Mouse (Mus musculus) MEL (cell line): ENCODE measurements around the gene Sept9. TPM values are rescaled to one million over a fixed set of nuclear protein-coding genes. Genes with fewer than 3 reads are reported as not detected.

Experiments used
- DNase-seq: peaks from one replicate; pipeline ENCODE4 v3.0.0; 2011; ENCODE audit warnings: low read depth, low spot score
- H3K27ac ChIP-seq: 2 replicates; pipeline ENCODE4 v1.5.1; 2012; ENCODE audit warnings: low read depth, mild to moderate bottlenecking, control low read depth, low read length, moderate library complexity; ENCODE audit not compliant: control insufficient read depth
- H3K27me3 ChIP-seq, 2 experiments: fragments of 150-350 bp in 1 of 2; sonication (generic) in 1 of 2; 2 replicates each; pipeline ENCODE4 v1.6.1; 2012; ENCODE audit warnings: low read length in 2 of 2, mild to moderate bottlenecking in 2 of 2, improper control_type of control experiment in 1 of 2, moderate library complexity in 1 of 2; ENCODE audit not compliant: insufficient read depth in 2 of 2, control insufficient read depth in 1 of 2
- H3K36me3 ChIP-seq, 2 experiments: 2 replicates each; pipeline ENCODE4 v1.6.1; 2012 to 2014; ENCODE audit warnings: low read length in 2 of 2, improper control_type of control experiment in 1 of 2, inconsistent platforms in 1 of 2, mild to moderate bottlenecking in 1 of 2; ENCODE audit not compliant: insufficient read depth in 2 of 2, control insufficient read depth in 1 of 2
- H3K4me1 ChIP-seq, 2 experiments: fragments of 150-350 bp in 1 of 2; sonication (generic) in 1 of 2; 2 replicates each; pipeline ENCODE4 v1.6.1; 2012; ENCODE audit warnings: low read length in 2 of 2, improper control_type of control experiment in 1 of 2, mild to moderate bottlenecking in 1 of 2; ENCODE audit not compliant: insufficient read depth in 2 of 2, control insufficient read depth in 1 of 2
- H3K4me3 ChIP-seq, 2 experiments: fragments of 150-350 bp in 1 of 2; sonication (generic) in 1 of 2; 2 replicates each; pipeline ENCODE4 v1.5.1; 2012; ENCODE audit warnings: low read depth in 2 of 2, low read length in 2 of 2, mild to moderate bottlenecking in 2 of 2, moderate library complexity in 2 of 2, control low read depth in 1 of 2, improper control_type of control experiment in 1 of 2; ENCODE audit not compliant: control insufficient read depth in 1 of 2, insufficient read depth in 1 of 2
- H3K79me2 ChIP-seq: 2 replicates; pipeline ENCODE4 v1.6.1; 2012; ENCODE audit warnings: mild to moderate bottlenecking, low read length, moderate library complexity; ENCODE audit not compliant: control insufficient read depth, poor library complexity, insufficient read depth
- H3K9ac ChIP-seq: 2 replicates; pipeline ENCODE4 v1.6.1; 2012; ENCODE audit warnings: low read depth, mild to moderate bottlenecking, control low read depth, low read length, moderate library complexity; ENCODE audit not compliant: control insufficient read depth, poor library complexity, severe bottlenecking
- H3K9me3 ChIP-seq: fragments of 150-350 bp; sonication (generic); replicated peaks from 2 replicates; pipeline ENCODE4 v1.6.1; 2012; ENCODE audit warnings: mild to moderate bottlenecking, low read length, improper control_type of control experiment, moderate library complexity; ENCODE audit not compliant: insufficient read depth
- CTCF ChIP-seq, 3 experiments: IDR thresholded peaks in 2 of 3; conservative IDR thresholded peaks in 1 of 3; 2 replicates each; pipeline ENCODE4 v1.5.1; 2011 to 2012; ENCODE audit warnings: low read length in 3 of 3, low read depth in 2 of 3, mild to moderate bottlenecking in 2 of 3, improper control_type of control experiment in 1 of 3, inconsistent platforms in 1 of 3, mixed read lengths in 1 of 3, moderate library complexity in 1 of 3; ENCODE audit not compliant: control insufficient read depth in 1 of 3, insufficient read depth in 1 of 3, poor library complexity in 1 of 3, severe bottlenecking in 1 of 3
- ELF1 ChIP-seq: IDR thresholded peaks from 2 replicates; pipeline ENCODE4 v1.6.1; 2014; ENCODE audit warnings: low read depth, mild to moderate bottlenecking, inconsistent platforms, low read length, improper control_type of control experiment, moderate library complexity
- EP300 ChIP-seq, 2 experiments: IDR thresholded peaks; 2 replicates each; pipeline ENCODE4 v1.6.1; 2011; ENCODE audit warnings: improper control_type of control experiment in 2 of 2, low read length in 2 of 2, low read depth in 1 of 2, mild to moderate bottlenecking in 1 of 2
- ETS1 ChIP-seq: IDR thresholded peaks from 2 replicates; pipeline ENCODE4 v1.6.1; 2012; ENCODE audit warnings: low read depth, mild to moderate bottlenecking, inconsistent platforms, low read length, improper control_type of control experiment, moderate library complexity
- GABPA ChIP-seq: IDR thresholded peaks from 2 replicates; pipeline ENCODE4 v1.6.1; 2012; ENCODE audit warnings: low read depth, mild to moderate bottlenecking, inconsistent platforms, low read length, improper control_type of control experiment, moderate library complexity
- GATA1 ChIP-seq: IDR thresholded peaks from 2 replicates; pipeline ENCODE4 v1.6.1; 2011; ENCODE audit warnings: low read depth, low read length, improper control_type of control experiment
- JUND ChIP-seq: IDR thresholded peaks from 2 replicates; pipeline ENCODE4 v1.6.1; 2011; ENCODE audit warnings: low read depth, mild to moderate bottlenecking, improper control_type of control experiment, low read length
- KAT2A ChIP-seq: conservative IDR thresholded peaks from 2 replicates; pipeline ENCODE4 v1.6.1; 2012; ENCODE audit warnings: low read depth, low read length, improper control_type of control experiment, inconsistent platforms
- MAFK ChIP-seq: IDR thresholded peaks from 2 replicates; pipeline ENCODE4 v1.6.1; 2011; ENCODE audit warnings: low read depth, mild to moderate bottlenecking, low read length, improper control_type of control experiment, borderline replicate concordance
- MAX ChIP-seq: IDR thresholded peaks from 2 replicates; pipeline ENCODE4 v1.6.1; 2011; ENCODE audit warnings: low read length, improper control_type of control experiment
- MEF2A ChIP-seq: IDR thresholded peaks from 2 replicates; pipeline ENCODE4 v1.6.1; 2014; ENCODE audit warnings: low read depth, mild to moderate bottlenecking, inconsistent platforms, low read length, improper control_type of control experiment; ENCODE audit not compliant: poor library complexity, insufficient replicate concordance, severe bottlenecking; ENCODE audit errors: extremely low read depth
- MXI1 ChIP-seq: IDR thresholded peaks from 2 replicates; pipeline ENCODE4 v1.6.1; 2011; ENCODE audit warnings: mild to moderate bottlenecking, low read depth, low read length, improper control_type of control experiment
- MYB ChIP-seq: IDR thresholded peaks from 2 replicates; pipeline ENCODE4 v1.6.1; 2011; ENCODE audit warnings: mild to moderate bottlenecking, low read depth, low read length, improper control_type of control experiment
- MYC ChIP-seq: IDR thresholded peaks from 2 replicates; pipeline ENCODE4 v1.6.1; 2011; ENCODE audit warnings: low read depth, mild to moderate bottlenecking, low read length, improper control_type of control experiment, moderate library complexity
- NRF1 ChIP-seq: IDR thresholded peaks from 2 replicates; pipeline ENCODE4 v1.6.1; 2014; ENCODE audit warnings: low read depth, mild to moderate bottlenecking, inconsistent platforms, low read length, improper control_type of control experiment, moderate library complexity; ENCODE audit not compliant: poor library complexity, insufficient read depth, severe bottlenecking
- POLR2A ChIP-seq, 2 experiments: IDR thresholded peaks; 2 replicates each; pipeline ENCODE4 v1.6.1; 2011 to 2012; ENCODE audit warnings: low read length in 2 of 2, mild to moderate bottlenecking in 2 of 2, control low read depth in 1 of 2, improper control_type of control experiment in 1 of 2, low read depth in 1 of 2, moderate library complexity in 1 of 2; ENCODE audit not compliant: control insufficient read depth in 1 of 2, insufficient read depth in 1 of 2, poor library complexity in 1 of 2
- POLR2AphosphoS2 ChIP-seq: IDR thresholded peaks from 2 replicates; pipeline ENCODE4 v1.6.1; 2011; ENCODE audit warnings: low read length, improper control_type of control experiment
- POLR2AphosphoS5 ChIP-seq: IDR thresholded peaks from 2 replicates; pipeline ENCODE4 v1.6.1; 2012; ENCODE audit warnings: low read depth, borderline replicate concordance, mild to moderate bottlenecking, inconsistent platforms, low read length, moderate library complexity, mixed read lengths
- RCOR1 ChIP-seq: IDR thresholded peaks from 2 replicates; pipeline ENCODE4 v1.6.1; 2012; ENCODE audit warnings: low read depth, mild to moderate bottlenecking, inconsistent platforms, low read length, improper control_type of control experiment
- SIN3A ChIP-seq: IDR thresholded peaks from 2 replicates; pipeline ENCODE4 v1.6.1; 2012; ENCODE audit warnings: low read length, improper control_type of control experiment, inconsistent platforms
- TAL1 ChIP-seq: IDR thresholded peaks from 2 replicates; pipeline ENCODE4 v1.6.1; 2012; ENCODE audit warnings: mild to moderate bottlenecking, inconsistent platforms, low read length, moderate library complexity, mixed read lengths
- TBP ChIP-seq: IDR thresholded peaks from 2 replicates; pipeline ENCODE4 v1.8.0; 2011; ENCODE audit warnings: low read depth, low read length, improper control_type of control experiment
- TCF12 ChIP-seq: IDR thresholded peaks from 2 replicates; pipeline ENCODE4 v1.6.1; 2014; ENCODE audit warnings: low read depth, mild to moderate bottlenecking, inconsistent platforms, low read length, improper control_type of control experiment, moderate library complexity
- USF1 ChIP-seq: IDR thresholded peaks from 2 replicates; pipeline ENCODE4 v1.6.1; 2014; ENCODE audit warnings: low read depth, mild to moderate bottlenecking, inconsistent platforms, low read length, improper control_type of control experiment, moderate library complexity
- USF2 ChIP-seq, 2 experiments: IDR thresholded peaks; 2 replicates each; pipeline ENCODE4 v1.6.1; 2011 to 2012; ENCODE audit warnings: improper control_type of control experiment in 2 of 2, low read length in 2 of 2, borderline replicate concordance in 1 of 2, inconsistent platforms in 1 of 2, low read depth in 1 of 2, mild to moderate bottlenecking in 1 of 2; ENCODE audit not compliant: insufficient read depth in 1 of 2
- ZC3H11A ChIP-seq: IDR thresholded peaks from 2 replicates; pipeline ENCODE4 v1.6.1; 2012; ENCODE audit warnings: low read depth, mild to moderate bottlenecking, inconsistent platforms, low read length, improper control_type of control experiment
- ZKSCAN1 ChIP-seq: IDR thresholded peaks from 2 replicates; pipeline ENCODE4 v1.6.1; 2012; ENCODE audit warnings: low read depth, mild to moderate bottlenecking, inconsistent platforms, low read length, improper control_type of control experiment, moderate library complexity
- ZMIZ1 ChIP-seq: IDR thresholded peaks from 2 replicates; pipeline ENCODE4 v1.6.1; 2012; ENCODE audit warnings: low read depth, mild to moderate bottlenecking, inconsistent platforms, low read length, improper control_type of control experiment, moderate library complexity
- ZNF384 ChIP-seq: IDR thresholded peaks from 2 replicates; pipeline ENCODE4 v1.6.1; 2012; ENCODE audit warnings: low read depth, mild to moderate bottlenecking, inconsistent platforms, low read length, improper control_type of control experiment
- polyA plus RNA-seq, 2 experiments: library from polyadenylated mRNA; stranded (reverse) in 1 of 2; unstranded in 1 of 2; fragments of >175 nt in 1 of 2; fragments of >200 nt in 1 of 2; gene quantifications; 2 replicates each; pipeline versions ENCODE4 v1.2.1 to v1.2.4; 2012; ENCODE audit warnings: low replicate concordance in 2 of 2, low read depth in 1 of 2; ENCODE audit not compliant: insufficient read length in 2 of 2, insufficient read depth in 1 of 2, missing spikeins in 1 of 2
- total RNA-seq: library from RNA; depleted of rRNA; stranded (reverse); fragments of 300-350 nt; gene quantifications from 2 replicates; pipeline ENCODE4 v1.2.3, GENCODE M21; 2012

Sept9 gene
- total and polyA plus RNA-seq, 3 experiments: 49.7 to 196 (median 163) TPM

DNA sequence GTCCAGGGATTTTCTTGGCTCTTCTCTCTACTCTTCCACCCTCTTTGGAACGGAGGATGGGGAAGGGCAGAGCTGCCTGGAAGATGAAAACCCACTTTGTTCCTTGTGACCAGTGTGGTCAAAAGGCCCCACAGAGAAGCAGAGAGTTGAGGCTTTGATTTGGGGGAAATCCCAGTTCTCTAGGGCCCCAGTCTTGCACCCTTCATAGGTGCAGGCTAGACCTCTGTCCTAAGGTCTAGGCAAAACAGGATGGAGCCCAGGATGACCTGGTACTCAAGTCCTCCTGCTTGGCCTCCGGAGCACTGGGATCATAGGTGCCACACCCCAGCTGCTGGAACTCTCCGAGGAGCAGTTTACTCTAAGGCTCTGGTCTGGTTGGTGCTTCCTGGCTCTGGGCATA, 157.5 kb downstream of the Sept9 start:
- Histone ChIP-seq H3K36me3 (peaks cover 0 to 7% of the 10 kb centered on the region in 2 experiments; a peak in 2 of 4 replicates), H3K4me1 (no peaks in the 10 kb centered on the region), H3K79me2 (no peaks in the 10 kb centered on the region), H3K27ac (no peak overlapping the region), H3K27me3 (no peaks in the 10 kb centered on the region), H3K9me3 (no peaks in the 10 kb centered on the region), H3K4me3 (no peak overlapping the region), H3K9ac (no peak overlapping the region)
- no peak for TF ChIP-seq MXI1
- no peak for TF ChIP-seq ZC3H11A
- no peak for TF ChIP-seq POLR2AphosphoS2
- no peak for TF ChIP-seq ZKSCAN1
- TF ChIP-seq CTCF (IDR thresholded peaks at IDR 0.05 in 2 of 3, conservative IDR thresholded peaks at IDR 0.05 in 1 of 3; ENCODE audit: control insufficient read depth in 1 of 3, insufficient read depth in 1 of 3, low read depth in 2 of 3, low read length in 3 of 3, poor library complexity in 1 of 3, severe bottlenecking in 1 of 3): no peak
- TF ChIP-seq GATA1: no peak
- TF ChIP-seq MYC: no peak
- no peak for TF ChIP-seq ELF1
- no peak for TF ChIP-seq JUND
- TF ChIP-seq MYB: no peak
- TF ChIP-seq ETS1: no peak
- TF ChIP-seq MEF2A: no peak
- no peak for TF ChIP-seq MAX
- TF ChIP-seq TCF12: no peak
- TF ChIP-seq USF2 (IDR thresholded peaks at IDR 0.05; ENCODE audit: borderline replicate concordance in 1 of 2, insufficient read depth in 1 of 2, low read depth in 1 of 2, low read length in 2 of 2): no peak
- no peak for TF ChIP-seq POLR2AphosphoS5
- DNase-seq: no peak

DNA sequence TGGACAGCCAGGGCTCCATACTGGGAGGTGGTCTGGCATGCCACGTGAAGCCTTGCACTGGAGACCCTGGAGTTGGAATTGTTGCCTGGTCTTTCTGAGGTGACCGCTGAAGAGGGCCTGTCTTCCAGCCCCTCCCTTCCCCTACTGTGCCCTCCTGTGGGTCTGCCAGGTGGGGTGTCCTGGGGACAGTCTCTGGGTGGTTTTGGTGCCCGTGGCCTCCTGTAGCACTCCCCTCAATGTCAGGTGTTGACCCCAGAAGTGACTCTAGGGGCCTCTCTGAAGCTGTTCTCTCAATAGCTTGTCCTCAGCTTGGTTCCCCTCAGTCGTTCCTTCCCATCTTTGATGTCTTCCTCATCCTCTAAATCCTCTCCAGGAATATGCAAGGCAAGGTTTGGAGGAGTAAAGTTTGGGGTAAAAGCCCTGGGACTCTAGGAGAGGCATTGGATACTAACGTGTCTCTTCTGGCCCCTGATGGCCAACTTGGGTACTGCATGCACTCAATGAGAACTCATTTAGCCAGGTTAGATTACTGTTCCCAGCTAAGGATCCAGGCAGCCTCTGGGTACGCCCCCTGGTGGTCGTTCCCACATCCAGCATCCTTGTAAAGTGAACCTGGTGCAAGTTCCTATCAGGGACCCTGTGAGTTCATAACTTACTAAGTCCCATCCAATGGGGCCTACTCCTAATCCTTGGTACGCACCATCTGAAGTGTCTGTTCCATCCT, 158.6 kb downstream of the Sept9 start:
- H3K9me3 ChIP-seq: no peaks in the 10 kb centered on the region
- no peaks in the 10 kb centered on the region for H3K79me2 ChIP-seq
- H3K27ac ChIP-seq: no peak overlapping the region
- no peak overlapping the region for H3K9ac ChIP-seq
- H3K36me3 ChIP-seq: peaks cover 0 to 1% of the 10 kb centered on the region in 2 experiments; a peak in 2 of 4 replicates
- H3K4me1 ChIP-seq: no peaks in the 10 kb centered on the region
- peak; percentile 97 for DNase-seq
- H3K4me3 ChIP-seq: no peak overlapping the region
- H3K27me3 ChIP-seq: no peaks in the 10 kb centered on the region
- TF ChIP-seq POLR2AphosphoS2 (no peak), RCOR1 (no peak), USF1 (0 out of 2 replicates have a peak, but pooled peaks have one; percentile 11), MEF2A (no peak), MXI1 (peak; percentile 40; the same call in 1 of the 2 replicates), ZC3H11A (peak; percentile 99), USF2 (IDR thresholded peaks at IDR 0.05; ENCODE audit: borderline replicate concordance in 1 of 2, insufficient read depth in 1 of 2, low read depth in 1 of 2, low read length in 2 of 2) (no peak), SIN3A (peak; percentile 81), ZMIZ1 (peak; percentile 50; the same call in 1 of the 2 replicates), ZNF384 (no peak), EP300 (IDR thresholded peaks at IDR 0.05; ENCODE audit: low read depth in 1 of 2, low read length in 2 of 2) (peak in 1 of 2 experiments; percentile 33; a peak in 2 of 4 replicates), ZKSCAN1 (no peak), NRF1 (no peak), TAL1 (no peak), KAT2A (no peak), MAFK (no peak), POLR2A (IDR thresholded peaks at IDR 0.05; ENCODE audit: control insufficient read depth in 1 of 2, insufficient read depth in 1 of 2, low read depth in 1 of 2, low read length in 2 of 2, poor library complexity in 1 of 2) (no peak), CTCF (IDR thresholded peaks at IDR 0.05 in 2 of 3, conservative IDR thresholded peaks at IDR 0.05 in 1 of 3; ENCODE audit: control insufficient read depth in 1 of 3, insufficient read depth in 1 of 3, low read depth in 2 of 3, low read length in 3 of 3, poor library complexity in 1 of 3, severe bottlenecking in 1 of 3) (peak; percentile 93 to 100 (median 100)), GABPA (no peak), TBP (peak; percentile 42; the same call in 1 of the 2 replicates)
